Mouse (Mus musculus) stomach, postnatal 0 days (tissue): ENCODE results near the gene Gbp2b.

Source experiments
- CTCF ChIP-seq: IDR thresholded peaks from 2 replicates; pipeline ENCODE4 v1.5.1; 2016; ENCODE audit warnings: antibody characterized with exemption, low read depth, mild to moderate bottlenecking, moderate library complexity
- EP300 ChIP-seq: optimal IDR thresholded peaks from 2 replicates; pipeline ENCODE3; 2016; ENCODE audit warnings: antibody characterized with exemption

GRCm38 (mm10) chr3:142578342-142578741 is 16.3 kb upstream of the Gbp2b start:
- TF ChIP-seq EP300 = no peak
- TF ChIP-seq CTCF = no peak
